Mouse (Mus musculus) adrenal gland, adult 18-20 months (tissue): ENCODE results near the gene Spag5. TPM values are rescaled to one million over a fixed set of nuclear protein-coding genes. Genes with fewer than 3 reads are reported as not detected.

ENCODE experiments used
- DNase-seq, 2 experiments: peaks; one replicate each; pipeline ENCODE4 v3.0.0; 2021 to 2022; ENCODE audit warnings: low spot score in 2 of 2
- total RNA-seq, 2 experiments: library from RNA; stranded (reverse); gene quantifications; 1 replicate in 1 of 2; 2 replicates in 1 of 2; pipeline ENCODE4 v1.2.3; 2021

The Spag5 gene
- total RNA-seq, 2 experiments from 2014 or later = 1.9 to 4.3 TPM

- no peak for DNase-seq
These were observed 46.6 kb downstream of the Spag5 start for GRCm38 (mm10) chr11:78347908-78348307.

- no peak for DNase-seq
These were observed 47.1 kb downstream of the Spag5 start for GRCm38 (mm10) chr11:78348474-78348873.

GRCm38 (mm10) chr11:78349441-78350358 lies 48.4 kb downstream of the Spag5 start:
- no peak for DNase-seq

GRCm38 (mm10) chr11:78353081-78353480 lies 51.8 kb downstream of the Spag5 start:
- DNase-seq = no peak

GRCm38 (mm10) chr11:78354905-78355304 lies 53.6 kb downstream of the Spag5 start:
- no peak for DNase-seq

- DNase-seq = peak; percentile 78 to 80
These were observed 54.3 kb downstream of the Spag5 start for GRCm38 (mm10) chr11:78355471-78356238.

GRCm38 (mm10) chr11:78358330-78359007 lies 57.1 kb downstream of the Spag5 start:
- DNase-seq = no peak

GRCm38 (mm10) chr11:78360125-78360788 lies 58.9 kb downstream of the Spag5 start:
- peak; percentile 69 to 75 for DNase-seq

- no peak for DNase-seq
These were observed 59.4 kb downstream of the Spag5 start for GRCm38 (mm10) chr11:78360789-78361131.

- DNase-seq = no peak
These were observed 62.1 kb downstream of the Spag5 start for GRCm38 (mm10) chr11:78363309-78364007.

GRCm38 (mm10) chr11:78364103-78364502 lies 62.8 kb downstream of the Spag5 start:
- no peak for DNase-seq

- DNase-seq = no peak
These were observed 66.3 kb downstream of the Spag5 start for GRCm38 (mm10) chr11:78367456-78368225.

- no peak for DNase-seq
These were observed 69.1 kb downstream of the Spag5 start for GRCm38 (mm10) chr11:78370389-78370788.

- no peak for DNase-seq
These were observed 70.4 kb downstream of the Spag5 start for GRCm38 (mm10) chr11:78371711-78372110.

Other genes with a start within 250 kb of the Spag5 start
- 10 to 100 TPM; 27.8 to 31.7 TPM for gene Eral1, start 221.1 kb upstream of the Spag5 start, total RNA-seq
- gene Fam222b, start 206.9 kb upstream of the Spag5 start, total RNA-seq = 10 to 100 TPM; 19.3 to 22.1 TPM
- gene Traf4, start 135.9 kb upstream of the Spag5 start, total RNA-seq = 10 to 100 TPM; 29.9 to 34.1 TPM
- gene Nek8, start 124.9 kb upstream of the Spag5 start, total RNA-seq = 10 to 100 TPM in 1 of 2 experiments, 1 to 10 TPM in 1; 9.8 to 12.8 TPM
- 10 to 100 TPM; 54.7 to 76.5 TPM for gene Tlcd1, start 124.8 kb upstream of the Spag5 start, total RNA-seq
- gene Rpl23a, start 117.9 kb upstream of the Spag5 start, total RNA-seq = 1,000 to 10,000 TPM; 1,582 to 1,912 TPM
- 10 to 100 TPM; 69.9 to 71.9 TPM for gene Rab34, start 113.1 kb upstream of the Spag5 start, total RNA-seq
- gene Proca1, start 108.1 kb upstream of the Spag5 start, total RNA-seq = 10 to 100 TPM; 14.6 to 22.9 TPM
- gene Sdf2, start 55.8 kb upstream of the Spag5 start, total RNA-seq = 100 to 1,000 TPM in 1 of 2 experiments, 10 to 100 TPM in 1; 97.3 to 120 TPM
- gene Supt6, start 55.5 kb upstream of the Spag5 start, total RNA-seq = 10 to 100 TPM; 71.5 to 85.0 TPM
- 100 to 1,000 TPM; 168 to 185 TPM for gene 2610507B11Rik, start 39.8 kb upstream of the Spag5 start, total RNA-seq
- gene BC030499, start 10.7 kb upstream of the Spag5 start, total RNA-seq = under 1 TPM; 0.46 to 0.54 TPM
- 10 to 100 TPM; 20.8 to 26.9 TPM for gene Aldoc, start 21.4 kb downstream of the Spag5 start, total RNA-seq
- gene Pigs, start 26.9 kb downstream of the Spag5 start, total RNA-seq = 10 to 100 TPM; 56.2 to 62.4 TPM
- gene Unc119, start 42.0 kb downstream of the Spag5 start, total RNA-seq = 10 to 100 TPM; 25.8 to 29.0 TPM
- under 1 TPM; 0.19 to 0.20 TPM for gene Foxn1, start 85.0 kb downstream of the Spag5 start, total RNA-seq
- gene Slc13a2, start 120.7 kb downstream of the Spag5 start, total RNA-seq = not detected
- 10 to 100 TPM; 27.4 to 32.0 TPM for gene Slc46a1, start 164.2 kb downstream of the Spag5 start, total RNA-seq
- 1 to 10 TPM; 5.3 to 6.4 TPM for gene Sarm1, start 196.2 kb downstream of the Spag5 start, total RNA-seq
- 1 to 10 TPM; 1.6 to 4.5 TPM for gene Vtn, start 197.6 kb downstream of the Spag5 start, total RNA-seq
- not detected for gene Sebox, start 201.9 kb downstream of the Spag5 start, total RNA-seq
- gene Tmem199, start 210.6 kb downstream of the Spag5 start, total RNA-seq = 10 to 100 TPM; 27.8 to 28.0 TPM
- 100 to 1,000 TPM; 153 to 166 TPM for gene Poldip2, start 210.7 kb downstream of the Spag5 start, total RNA-seq
- 10 to 100 TPM; 38.3 to 43.0 TPM for gene Tnfaip1, start 234.8 kb downstream of the Spag5 start, total RNA-seq
- gene Ift20, start 234.8 kb downstream of the Spag5 start, total RNA-seq = 10 to 100 TPM; 91.4 to 96.0 TPM
- gene Tmem97, start 249.2 kb downstream of the Spag5 start, total RNA-seq = 10 to 100 TPM; 27.6 to 40.9 TPM